Mouse (Mus musculus) limb, embryonic 13.5 days (tissue): ENCODE results near the gene Olfr846. TPM values are rescaled to one million over a fixed set of nuclear protein-coding genes. Genes with fewer than 3 reads are reported as not detected.

Source experiments
- ATAC-seq: fragments of 200-750 bp; cut with Nextera tagmentation; 2 replicates; pipeline ENCODE4 v1.8.0; 2017; ENCODE audit warnings: low read depth, moderate number of reproducible peaks, moderate TSS enrichment; ENCODE audit not compliant: low FRiP score
- H3K27ac ChIP-seq: fragments of 300-500 bp; sonication (generic); 2 replicates; pipeline ENCODE4 v1.5.1; 2015; ENCODE audit warnings: inconsistent platforms, mild to moderate bottlenecking, moderate library complexity
- H3K27me3 ChIP-seq: fragments of 300-500 bp; sonication (generic); 2 replicates; pipeline ENCODE4 v1.6.1; 2015; ENCODE audit warnings: mild to moderate bottlenecking, inconsistent platforms
- H3K36me3 ChIP-seq: fragments of 300-500 bp; sonication (generic); 2 replicates; pipeline ENCODE4 v1.6.1; 2015; ENCODE audit warnings: inconsistent platforms, mild to moderate bottlenecking, moderate library complexity
- H3K4me1 ChIP-seq: fragments of 300-500 bp; sonication (generic); 2 replicates; pipeline ENCODE4 v1.6.1; 2015; ENCODE audit warnings: inconsistent platforms
- H3K4me2 ChIP-seq: fragments of 300-500 bp; sonication (generic); replicated peaks from 2 replicates; pipeline ENCODE4 v1.6.1; 2015; ENCODE audit warnings: inconsistent platforms, mild to moderate bottlenecking, moderate library complexity
- H3K4me3 ChIP-seq: fragments of 300-500 bp; sonication (generic); 2 replicates; pipeline ENCODE4 v1.5.1; 2015; ENCODE audit warnings: moderate library complexity, mild to moderate bottlenecking, inconsistent platforms
- H3K9ac ChIP-seq: fragments of 300-500 bp; sonication (generic); 2 replicates; pipeline ENCODE4 v1.6.1; 2015; ENCODE audit warnings: mild to moderate bottlenecking, inconsistent platforms
- H3K9me3 ChIP-seq: fragments of 300-500 bp; sonication (generic); 2 replicates; pipeline ENCODE4 v1.6.1; 2016; ENCODE audit warnings: inconsistent platforms
- WGBS: fragments of 180-500 bp; shearing (Covaris S2); methylation state at CpG from one replicate; pipeline ENCODE4 v1.1.7; 2015; 5-methylcytosine and 5-hydroxymethylcytosine counted together
- polyA plus RNA-seq: library from polyadenylated mRNA; unstranded; fragments of >200 nt; fragmentation: Nextera tagmentation; extraction: Ambion mirVana; gene quantifications from 2 replicates; pipeline ENCODE4 v1.2.1, GENCODE M21; 2015

Gene Olfr846
- not detected in 2 replicates for polyA plus RNA-seq

DNA sequence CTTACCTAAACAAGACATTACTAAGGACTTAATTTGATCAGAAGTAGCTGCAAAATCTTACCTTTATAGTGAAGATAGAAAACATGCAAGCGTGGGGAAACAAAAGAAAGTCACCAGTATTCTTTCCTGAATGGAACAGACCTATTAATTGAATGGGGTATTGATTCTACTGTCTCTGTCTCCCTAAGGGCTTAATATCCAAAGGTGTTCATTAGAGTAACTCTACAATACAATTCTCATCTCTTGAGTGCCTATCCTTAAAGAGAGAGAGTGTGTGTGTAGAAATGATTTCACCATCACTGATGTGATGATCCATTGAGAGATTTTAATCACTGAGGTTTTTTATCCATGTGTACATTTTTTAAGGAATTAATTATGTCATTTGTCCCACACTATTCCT, at the start of gene Olfr846:
Gene Olfr846 (minus strand): TSS at position 101 of the 400 bp plus-strand sequence.
- Histone ChIP-seq H3K4me1 (no peaks in the 10 kb centered on the region), H3K9ac (no peak within 1 kb of the TSS), H3K27ac (no peak within 1 kb of the TSS), H3K36me3 (no peaks in the 10 kb centered on the region), H3K27me3 (no peaks in the 10 kb centered on the region), H3K4me2 (no peak within 1 kb of the TSS), H3K4me3 (no peak within 1 kb of the TSS), H3K9me3 (peaks cover 6% of the 10 kb centered on the region; the same call in 1 of the 2 replicates)
- WGBS, result 57% methylated on average over 1 of the region's 1 CpGs
- ATAC-seq, result no peak

DNA sequence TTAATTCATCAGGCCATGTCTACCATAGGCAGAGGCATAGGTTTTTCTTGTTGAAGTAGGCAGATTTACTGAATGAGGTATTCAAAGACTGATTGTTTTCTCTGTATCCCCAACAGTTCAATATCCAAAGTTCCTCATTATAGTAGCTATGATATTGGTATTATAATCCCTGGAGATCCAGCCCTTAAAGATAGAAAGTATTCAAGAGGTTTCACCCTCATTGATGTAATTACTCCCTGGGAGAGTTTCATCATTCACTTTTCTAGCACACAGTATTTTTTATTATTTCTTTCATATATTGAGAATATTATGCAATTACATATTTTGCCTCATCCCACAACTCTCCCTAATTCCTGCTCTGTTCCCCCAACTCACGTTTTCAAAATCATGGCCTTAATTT, 14.8 kb upstream of the Olfr846 start, which contains the start of gene Olfr847:
Gene Olfr847 (minus strand): TSS at position 101 of the 400 bp plus-strand sequence.
- Histone ChIP-seq H3K4me2 (no peak within 1 kb of the TSS), H3K4me3 (no peak within 1 kb of the TSS), H3K27ac (no peak within 1 kb of the TSS), H3K27me3 (no peaks in the 10 kb centered on the region), H3K9ac (no peak within 1 kb of the TSS), H3K4me1 (no peaks in the 10 kb centered on the region), H3K9me3 (no peaks in the 10 kb centered on the region), H3K36me3 (no peaks in the 10 kb centered on the region)
- WGBS, result 47% methylated on average over 1 of the region's 1 CpGs
- ATAC-seq, result no peak

GRCm38 (mm10) chr9:19336157-19336556, 27.6 kb downstream of the Olfr846 start, which contains the start of gene Olfr845:
Gene Olfr845 (plus strand): TSS chr9:19336457.
- Histone ChIP-seq H3K9me3 (0 out of 2 replicates have a peak, but pooled peaks cover 4% of the 10 kb centered on the region), H3K4me1 (no peaks in the 10 kb centered on the region), H3K36me3 (no peaks in the 10 kb centered on the region), H3K27me3 (no peaks in the 10 kb centered on the region), H3K27ac (no peak within 1 kb of the TSS), H3K4me3 (no peak within 1 kb of the TSS), H3K4me2 (no peak within 1 kb of the TSS), H3K9ac (no peak within 1 kb of the TSS)
- ATAC-seq, result no peak
- WGBS, result 67% methylated on average over 1 of the region's 1 CpGs

DNA sequence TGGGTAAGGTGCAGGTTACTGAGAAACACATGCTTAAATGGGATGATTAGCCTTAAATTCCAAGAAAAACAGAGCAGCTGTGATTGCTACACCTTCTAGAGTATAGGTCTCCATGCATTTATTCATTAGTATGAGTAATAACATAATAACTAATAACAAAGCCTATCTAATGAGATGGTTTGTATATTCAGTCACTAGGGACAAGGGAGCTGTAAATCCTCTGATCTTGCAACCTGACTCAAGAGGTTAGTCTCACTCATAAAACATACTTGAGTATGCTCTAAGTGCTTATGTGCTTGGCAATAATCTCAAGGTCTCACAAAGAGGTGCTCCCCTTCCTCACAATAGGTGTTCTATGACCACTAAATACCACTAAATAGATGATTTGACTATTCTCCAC, 47.8 kb downstream of the Olfr846 start, which contains the start of gene Olfr844:
Gene Olfr844 (plus strand): TSS at position 301 of the 400 bp plus-strand sequence.
- no peak within 1 kb of the TSS for H3K4me3 ChIP-seq

More for the DNA sequence above, 47.8 kb downstream of the Olfr846 start, which contains the start of gene Olfr844:
- no peaks in the 10 kb centered on the region for H3K4me1 ChIP-seq
- ATAC-seq, result no peak
- H3K4me2 ChIP-seq, result no peak within 1 kb of the TSS
- peaks cover 15% of the 10 kb centered on the region; the same call in 1 of the 2 replicates for H3K9me3 ChIP-seq
- no peaks in the 10 kb centered on the region for H3K36me3 ChIP-seq
- H3K9ac ChIP-seq, result no peak within 1 kb of the TSS
- no peak within 1 kb of the TSS for H3K27ac ChIP-seq
- no peaks in the 10 kb centered on the region for H3K27me3 ChIP-seq

Other genes starting within 250 kb of the Olfr846 start
- gene Olfr836, start 243.6 kb downstream of the Olfr846 start, polyA plus RNA-seq, result not detected in 2 replicates
- gene Olfr837, start 227.7 kb downstream of the Olfr846 start, polyA plus RNA-seq, result not detected in 2 replicates
- 0.01 TPM in 1 of 2 replicates, not detected in the other for gene Olfr839-ps1, start 186.7 kb downstream of the Olfr846 start, polyA plus RNA-seq
- not detected in 2 replicates for gene Olfr843, start 112.0 kb downstream of the Olfr846 start, polyA plus RNA-seq
- gene Olfr844, start 47.7 kb downstream of the Olfr846 start, polyA plus RNA-seq, result not detected in 2 replicates
- gene Olfr845, start 27.5 kb downstream of the Olfr846 start, polyA plus RNA-seq, result not detected in 2 replicates
- gene Olfr847, start 14.7 kb upstream of the Olfr846 start, polyA plus RNA-seq, result not detected in 2 replicates
- gene Olfr849, start 76.3 kb upstream of the Olfr846 start, polyA plus RNA-seq, result not detected in 2 replicates
- gene Olfr850, start 114.2 kb upstream of the Olfr846 start, polyA plus RNA-seq, result not detected in 2 replicates
- gene Olfr851, start 129.3 kb upstream of the Olfr846 start, polyA plus RNA-seq, result not detected in 2 replicates
- gene Olfr853, start 177.1 kb upstream of the Olfr846 start, polyA plus RNA-seq, result not detected in 2 replicates
- gene Olfr854, start 203.4 kb upstream of the Olfr846 start, polyA plus RNA-seq, result not detected in 2 replicates
- not detected in 2 replicates for gene Olfr855, start 218.6 kb upstream of the Olfr846 start, polyA plus RNA-seq